Mouse (Mus musculus) ES-Bruce4 (cell line): ENCODE results near the gene Tmem242.
"Not testable (repeated sequence)": the region's sequence is repeated elsewhere in the genome, so short reads cannot be mapped to it uniquely, and the experiment has no call there.

Experiments
- CTCF ChIP-seq: IDR thresholded peaks from one replicate; pipeline ENCODE4 v1.8.1; 2011; ENCODE audit warnings: low read depth, low read length
- EP300 ChIP-seq: IDR thresholded peaks from 2 replicates; pipeline ENCODE4 v1.6.1; 2011; ENCODE audit warnings: low read depth, low read length; ENCODE audit not compliant: insufficient read depth
- POLR2A ChIP-seq: IDR thresholded peaks from one replicate; pipeline ENCODE4 v1.8.1; 2011; ENCODE audit warnings: low read length; ENCODE audit not compliant: insufficient read depth

DNA sequence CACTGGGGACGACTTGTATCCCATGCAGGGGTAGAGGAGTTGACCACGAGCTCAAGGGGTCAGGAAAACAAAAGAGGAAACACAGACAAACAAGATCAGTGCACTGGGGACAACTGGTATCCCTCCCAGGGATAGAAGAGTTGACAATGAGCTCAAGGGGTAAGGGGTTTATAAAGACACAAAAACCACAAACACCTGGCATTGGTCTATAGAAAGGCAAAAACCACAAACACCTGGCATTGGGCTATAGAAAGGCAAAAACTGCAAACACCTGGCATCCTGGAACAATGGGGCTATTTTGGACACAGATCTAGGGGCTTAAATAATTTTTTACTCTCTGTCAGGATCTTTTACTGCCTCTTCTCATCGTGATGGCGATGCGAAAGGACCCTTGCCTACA, 2.3 kb upstream of the Tmem242 start:
- TF ChIP-seq POLR2A, CTCF, EP300: not testable (repeated sequence)
